Mouse (Mus musculus) liver, postnatal 0 days (tissue): ENCODE measurements at regions not wholly inside any gene's neighbourhood (a gene's known extent, or its start where the extent isn't known, plus 50 kb on each side); places are given as distances from the start of the nearest gene placed in this dataset.

ENCODE experiments used
- ATAC-seq: fragments of 200-750 bp; cut with Nextera tagmentation; 2 replicates; pipeline ENCODE4 v1.8.0; 2017; ENCODE audit warnings: mild to moderate bottlenecking, moderate library complexity
- DNase-seq: peaks from one replicate; pipeline ENCODE4 v3.0.0-alpha.2; 2016
- H3K27ac ChIP-seq: fragments of 300-500 bp; sonication (generic); 2 replicates; pipeline ENCODE4 v1.5.1; 2014; ENCODE audit warnings: antibody characterized with exemption, moderate library complexity, mild to moderate bottlenecking, low read depth
- H3K27me3 ChIP-seq: fragments of 300-500 bp; sonication (generic); 2 replicates; pipeline ENCODE4 v1.6.1; 2014; ENCODE audit warnings: low read length, control low read depth, mixed read lengths; ENCODE audit not compliant: insufficient read depth
- H3K36me3 ChIP-seq: fragments of 300-500 bp; sonication (generic); replicated peaks from 2 replicates; pipeline ENCODE4 v1.6.1; 2014; ENCODE audit warnings: mild to moderate bottlenecking, control low read depth, low read length, moderate library complexity, mixed read lengths; ENCODE audit not compliant: insufficient read depth
- H3K4me1 ChIP-seq: fragments of 300-500 bp; sonication (generic); 2 replicates; pipeline ENCODE4 v1.6.1; 2014; ENCODE audit warnings: antibody characterized with exemption, mild to moderate bottlenecking, control low read depth; ENCODE audit not compliant: insufficient read depth
- H3K4me2 ChIP-seq: fragments of 300-500 bp; sonication (generic); 2 replicates; pipeline ENCODE4 v1.6.1; 2014; ENCODE audit warnings: low read depth, mild to moderate bottlenecking, low read length, moderate library complexity, mixed read lengths
- H3K4me3 ChIP-seq: fragments of 300-500 bp; sonication (generic); 2 replicates; pipeline ENCODE4 v1.5.1; 2014; ENCODE audit warnings: low read depth, low read length
- H3K9ac ChIP-seq: fragments of 300-500 bp; sonication (generic); replicated peaks from 2 replicates; pipeline ENCODE4 v1.6.1; 2014; ENCODE audit warnings: mild to moderate bottlenecking, moderate library complexity
- H3K9me3 ChIP-seq: fragments of 300-500 bp; sonication (generic); 2 replicates; pipeline ENCODE4 v1.6.1; 2016; ENCODE audit warnings: mild to moderate bottlenecking, control low read depth, low read length, mixed read lengths
- CTCF ChIP-seq: sonication (generic); IDR thresholded peaks from 2 replicates; pipeline ENCODE4 v1.5.1; 2016; ENCODE audit warnings: antibody characterized with exemption, low read depth
- EP300 ChIP-seq: IDR thresholded peaks from 2 replicates; pipeline ENCODE4 v1.6.1; 2016; ENCODE audit warnings: antibody characterized with exemption, low read depth, mild to moderate bottlenecking
- WGBS: fragments of 180-500 bp; shearing (Covaris S2); extraction: QIAGEN DNeasy Blood & Tissue Kit; methylation state at CpG from one replicate; pipeline ENCODE4 v1.1.7; 2014; ENCODE audit not compliant: insufficient replicate concordance; 5-methylcytosine and 5-hydroxymethylcytosine counted together

DNA sequence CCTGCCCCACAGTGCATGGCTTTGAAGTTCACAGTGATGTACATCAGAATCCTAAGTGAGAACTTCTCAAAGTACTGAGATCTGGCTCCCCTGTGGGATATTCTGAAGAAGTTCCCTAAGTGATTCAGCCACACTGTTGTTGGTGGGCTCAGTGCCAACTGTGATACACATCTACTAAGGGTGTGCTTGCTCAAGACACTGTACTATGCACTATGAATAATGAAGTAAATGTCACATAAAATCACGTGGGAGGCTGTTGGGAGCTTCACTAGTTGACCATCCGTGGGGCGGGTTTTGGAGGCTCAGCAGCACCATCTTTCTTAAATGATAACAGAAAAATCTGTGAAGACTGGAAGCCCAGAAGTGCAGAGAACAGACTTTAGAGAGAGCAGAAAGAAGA is 193.0 kb downstream of the Pten start:
- peak overlapping the region; percentile 46; the same call in 1 of the 2 replicates for H3K27ac ChIP-seq
- peak; percentile 43 for ATAC-seq
- no peaks in the 10 kb centered on the region for H3K27me3 ChIP-seq
- DNase-seq = no peak
- H3K9ac ChIP-seq = no peak overlapping the region
- no peak overlapping the region for H3K4me3 ChIP-seq
- no peaks in the 10 kb centered on the region for H3K36me3 ChIP-seq
- H3K9me3 ChIP-seq = no peaks in the 10 kb centered on the region
- TF ChIP-seq EP300 (no peak), CTCF (no peak)
- H3K4me2 ChIP-seq = no peak overlapping the region
- peaks cover 19% of the 10 kb centered on the region for H3K4me1 ChIP-seq
- WGBS = 44% methylated on average over 3 of the region's 3 CpGs

DNA sequence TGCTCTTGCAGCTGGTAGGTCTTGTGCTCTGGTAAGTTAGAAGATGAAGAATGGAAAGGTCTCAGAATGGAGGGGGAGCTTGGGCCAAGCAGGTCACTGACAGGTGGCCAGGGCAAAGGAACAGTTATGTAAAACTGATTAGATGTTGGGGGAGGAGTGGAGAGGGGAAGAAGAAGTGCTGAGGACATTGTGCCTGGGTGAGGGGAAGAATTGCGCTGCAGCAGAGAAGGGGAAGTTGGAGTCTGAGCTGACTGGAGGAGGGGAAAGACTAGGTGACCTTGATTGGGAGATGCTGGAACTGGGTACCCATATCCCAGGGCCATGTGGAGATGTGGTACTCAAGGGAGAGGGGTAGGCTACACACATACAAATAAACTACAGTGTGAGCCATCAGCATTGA is 193.5 kb downstream of the Pten start:
- no peak overlapping the region for H3K4me2 ChIP-seq
- H3K27me3 ChIP-seq = no peaks in the 10 kb centered on the region
- no peaks in the 10 kb centered on the region for H3K36me3 ChIP-seq
- no peak overlapping the region for H3K4me3 ChIP-seq
- peak overlapping the region; percentile 46; the same call in 1 of the 2 replicates for H3K27ac ChIP-seq
- peak; percentile 38; the same call in 1 of the 2 replicates for ATAC-seq
- TF ChIP-seq CTCF (no peak), EP300 (no peak)
- peak; percentile 30 for DNase-seq
- H3K9me3 ChIP-seq = no peaks in the 10 kb centered on the region
- H3K9ac ChIP-seq = no peak overlapping the region
- WGBS = 20% methylated on average over 1 of the region's 1 CpGs
- H3K4me1 ChIP-seq = peaks cover 19% of the 10 kb centered on the region

DNA sequence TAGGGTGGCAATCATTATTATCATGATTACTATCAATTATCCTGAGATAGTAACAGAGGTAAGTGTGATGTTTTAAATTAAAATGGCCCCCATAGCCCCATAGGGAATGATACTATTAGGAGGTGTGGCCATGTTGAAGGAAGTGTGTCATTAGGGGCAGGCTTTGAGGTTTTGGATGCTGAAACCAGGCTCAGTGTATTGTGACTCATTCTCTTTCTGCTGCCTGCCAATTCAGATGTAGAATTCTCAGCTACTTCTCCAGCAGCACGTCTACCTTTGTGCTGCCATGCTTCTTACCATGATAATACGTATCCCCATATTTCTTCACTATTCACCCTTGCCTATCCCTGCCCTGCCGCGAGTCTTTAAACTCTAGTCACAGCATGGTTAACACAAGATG is 195.1 kb downstream of the Pten start:
- Histone ChIP-seq H3K27ac (peak overlapping the region; percentile 80), H3K4me1 (peaks cover 15% of the 10 kb centered on the region), H3K4me3 (no peak overlapping the region), H3K9me3 (no peaks in the 10 kb centered on the region), H3K4me2 (no peak overlapping the region), H3K27me3 (no peaks in the 10 kb centered on the region), H3K36me3 (no peaks in the 10 kb centered on the region), H3K9ac (no peak overlapping the region)
- TF ChIP-seq EP300 (no peak), CTCF (no peak)
- ATAC-seq (peak; percentile 22; the same call in 1 of the 2 replicates), DNase-seq (no peak)
- 70% methylated on average over 4 of the region's 4 CpGs for WGBS

DNA sequence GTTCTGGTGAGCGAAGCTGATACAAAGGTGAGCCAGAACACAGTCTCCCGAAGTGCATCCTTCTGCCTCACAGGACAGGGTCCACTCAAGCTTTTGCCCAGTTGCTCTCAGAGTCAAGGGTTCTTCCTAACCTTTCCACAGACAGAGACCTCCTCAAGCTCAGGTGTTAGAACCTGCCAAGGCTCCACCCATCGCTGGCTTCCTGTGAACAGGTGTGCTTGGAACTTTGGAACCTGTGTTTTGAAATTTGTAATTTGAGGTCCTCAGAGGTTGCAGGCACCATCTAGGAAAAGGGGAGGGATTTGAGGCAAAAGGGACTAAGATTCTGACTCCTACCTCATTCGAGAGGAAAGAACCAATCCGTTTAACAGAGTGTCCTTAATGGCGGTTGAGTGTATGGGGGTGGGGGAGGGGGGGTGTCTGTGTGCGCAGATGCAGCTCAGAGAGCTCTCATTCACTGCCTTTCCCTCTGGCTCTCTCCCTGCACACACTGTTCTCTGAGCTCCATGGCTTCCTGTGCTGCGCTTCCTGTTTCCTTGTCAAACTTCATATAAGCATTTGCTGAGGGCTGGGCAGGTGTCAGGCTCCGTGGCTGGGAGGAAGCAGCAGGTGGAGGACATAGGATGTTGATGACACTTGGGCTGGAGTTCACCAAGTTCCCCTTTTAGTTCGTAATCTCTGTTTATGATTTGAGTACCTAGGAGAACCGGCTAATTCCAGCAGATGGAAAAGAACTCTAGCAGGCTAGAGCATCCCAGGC is 195.8 kb downstream of the Pten start:
- no peak for TF ChIP-seq EP300
- Histone ChIP-seq H3K9ac (no peak overlapping the region), H3K9me3 (no peaks in the 10 kb centered on the region), H3K27me3 (no peaks in the 10 kb centered on the region), H3K36me3 (no peaks in the 10 kb centered on the region), H3K4me3 (no peak overlapping the region), H3K4me2 (peak overlapping the region; percentile 40), H3K27ac (peak overlapping the region; percentile 80), H3K4me1 (peaks cover 15% of the 10 kb centered on the region)
- DNase-seq (peak; percentile 49), ATAC-seq (peak; percentile 44)
- WGBS = 38% methylated on average over 11 of the region's 11 CpGs

DNA sequence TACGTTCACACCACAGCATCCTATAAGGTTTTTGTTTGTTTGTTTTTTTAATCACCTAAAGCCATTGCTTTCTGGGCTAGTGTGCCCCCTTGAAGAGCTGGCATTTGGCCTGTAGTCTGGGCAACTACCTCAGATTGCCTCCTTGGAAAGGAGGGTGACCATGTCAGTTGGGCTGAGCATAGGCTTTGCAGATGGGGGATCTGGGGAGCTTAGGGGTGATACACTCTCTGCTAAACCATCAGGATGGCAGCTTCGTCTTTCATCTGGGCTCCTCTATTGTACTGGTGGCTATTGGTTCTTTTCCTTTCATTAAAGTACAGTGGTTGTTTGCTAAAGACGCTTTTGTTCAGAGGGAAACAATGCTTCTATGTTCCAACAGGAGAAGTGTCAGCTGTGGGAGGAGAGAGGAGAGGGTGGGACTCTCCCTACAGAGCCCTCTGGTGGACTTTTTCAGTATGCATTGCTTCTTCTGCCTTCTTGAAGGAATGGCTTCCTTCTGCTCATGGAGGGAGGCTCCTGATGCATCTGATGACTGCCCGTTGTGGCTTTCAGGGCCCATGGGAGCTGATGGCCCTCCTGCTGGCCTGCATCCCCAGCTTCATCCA is 196.8 kb downstream of the Pten start:
- DNase-seq = no peak
- no peak overlapping the region for H3K4me3 ChIP-seq
- H3K9ac ChIP-seq = no peak overlapping the region
- no peaks in the 10 kb centered on the region for H3K9me3 ChIP-seq
- H3K27ac ChIP-seq = peak overlapping the region; percentile 80
- peaks cover 15% of the 10 kb centered on the region for H3K4me1 ChIP-seq
- TF ChIP-seq EP300 = no peak
- TF ChIP-seq CTCF = peak; percentile 73
- ATAC-seq = no peak
- H3K36me3 ChIP-seq = no peaks in the 10 kb centered on the region
- peak overlapping the region; percentile 40; the same call in 1 of the 2 replicates for H3K4me2 ChIP-seq
- 29% methylated on average over 4 of the region's 4 CpGs for WGBS
- H3K27me3 ChIP-seq = no peaks in the 10 kb centered on the region

DNA sequence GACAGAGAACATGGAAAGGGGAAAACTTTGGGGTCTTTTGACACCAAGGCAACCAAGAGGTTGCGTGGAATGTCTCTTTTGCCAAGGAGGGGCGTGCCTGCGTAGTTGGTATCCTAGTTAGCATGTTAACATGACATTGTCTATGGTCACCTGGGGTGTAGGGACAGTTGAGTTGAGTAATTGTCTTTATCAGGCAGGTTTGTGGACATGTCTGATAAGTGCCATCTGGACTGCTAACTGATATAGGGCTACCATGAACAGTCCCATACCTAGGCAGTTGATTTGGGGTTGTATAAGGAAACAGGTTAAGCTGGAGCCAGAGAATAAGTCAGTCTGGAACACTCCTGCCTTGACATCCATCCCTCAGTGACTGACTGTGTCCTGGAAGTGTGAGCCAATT is 197.6 kb downstream of the Pten start:
- H3K9me3 ChIP-seq = no peaks in the 10 kb centered on the region

More for the DNA sequence above, 197.6 kb downstream of the Pten start:
- ATAC-seq = no peak
- H3K4me2 ChIP-seq = no peak overlapping the region
- 87% methylated on average over 3 of the region's 3 CpGs for WGBS
- peaks cover 20% of the 10 kb centered on the region for H3K4me1 ChIP-seq
- H3K27me3 ChIP-seq = no peaks in the 10 kb centered on the region
- no peak overlapping the region for H3K4me3 ChIP-seq
- no peaks in the 10 kb centered on the region for H3K36me3 ChIP-seq
- TF ChIP-seq EP300 (no peak), CTCF (no peak)
- no peak for DNase-seq
- H3K9ac ChIP-seq = no peak overlapping the region
- no peak overlapping the region for H3K27ac ChIP-seq
